Mouse (Mus musculus) bone marrow macrophage, adult 2 months (primary cell): ENCODE data around the gene Aco2.

Experiments
- CTCF ChIP-seq: IDR thresholded peaks from 2 replicates; pipeline ENCODE4 v1.5.1; 2012; ENCODE audit warnings: low read depth, mild to moderate bottlenecking, low read length, moderate library complexity
- POLR2A ChIP-seq: IDR thresholded peaks from 2 replicates; pipeline ENCODE4 v1.6.1; 2012; ENCODE audit warnings: mild to moderate bottlenecking, low read depth, low read length, borderline replicate concordance

DNA sequence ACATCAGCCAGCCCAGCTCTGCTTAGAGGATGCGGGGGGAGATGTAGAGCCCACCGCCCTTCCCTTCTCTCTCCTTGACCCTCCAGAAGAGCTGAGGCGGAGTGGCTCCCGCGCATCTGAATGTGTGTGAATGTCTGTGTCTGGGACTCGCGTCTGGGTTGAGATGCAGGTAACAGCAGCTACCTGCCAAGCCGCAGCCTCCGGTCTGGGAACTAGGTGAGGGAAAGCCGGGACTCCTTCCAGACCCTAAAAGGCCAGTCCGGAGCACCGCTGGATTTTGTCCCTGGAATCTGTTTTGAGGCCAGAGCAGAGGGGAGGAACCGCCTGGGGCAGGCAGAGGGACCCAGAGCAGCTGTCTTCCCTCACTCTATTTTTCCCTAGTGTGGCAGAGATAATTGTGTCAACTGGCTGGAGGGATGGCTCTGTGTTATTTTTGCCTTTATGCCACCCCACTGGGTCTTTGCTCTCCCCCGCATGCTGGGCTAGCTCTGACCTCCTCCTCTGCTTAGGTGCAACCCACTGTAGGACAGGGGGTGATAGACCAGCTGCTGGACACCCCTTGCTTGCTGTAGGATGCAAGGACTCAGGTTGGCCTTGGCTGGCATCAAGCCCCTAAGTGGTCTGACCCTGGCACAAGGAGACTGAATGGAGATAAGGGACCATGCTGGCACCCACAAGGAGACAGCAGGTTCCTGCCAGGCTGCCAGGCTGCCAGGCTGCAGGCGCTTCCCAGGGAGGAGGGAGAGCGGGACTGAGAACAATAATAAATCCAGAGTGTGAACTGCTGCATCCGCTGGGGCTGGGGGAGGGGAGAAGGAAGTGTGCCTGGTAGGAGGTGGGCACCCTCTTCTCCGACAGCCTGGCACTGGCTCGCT, 65.2 kb downstream of the Aco2 start:
- TF ChIP-seq POLR2A: no peak
- TF ChIP-seq CTCF: no peak
